Mouse (Mus musculus) liver, embryonic 13.5 days (tissue): Measurements from ENCODE around the gene Trmu. TPM values are rescaled to one million over a fixed set of nuclear protein-coding genes. Genes with fewer than 3 reads are reported as not detected.
A peak's percentile ranks its signal among the peaks of the same experiment; 100 is the strongest.

Experiments
- ATAC-seq: fragments of 200-750 bp; cut with Nextera tagmentation; 2 replicates; pipeline ENCODE4 v1.8.0; 2017; ENCODE audit warnings: low read depth, mild to moderate bottlenecking, moderate number of reproducible peaks, moderate library complexity
- DNase-seq: peaks from one replicate; pipeline ENCODE4 v3.0.0; 2022
- H3K27ac ChIP-seq: fragments of 300-500 bp; sonication (generic); 2 replicates; pipeline ENCODE4 v1.5.1; 2015; ENCODE audit warnings: moderate library complexity, mild to moderate bottlenecking, inconsistent platforms
- H3K27me3 ChIP-seq: fragments of 300-500 bp; sonication (generic); 2 replicates; pipeline ENCODE4 v1.6.1; 2015; ENCODE audit warnings: mild to moderate bottlenecking, inconsistent platforms
- H3K36me3 ChIP-seq: fragments of 300-500 bp; sonication (generic); 2 replicates; pipeline ENCODE4 v1.6.1; 2015; ENCODE audit warnings: mild to moderate bottlenecking, inconsistent platforms
- H3K4me1 ChIP-seq: fragments of 300-500 bp; sonication (generic); replicated peaks from 2 replicates; pipeline ENCODE4 v1.6.1; 2015; ENCODE audit warnings: inconsistent platforms
- H3K4me2 ChIP-seq: fragments of 300-500 bp; sonication (generic); 2 replicates; pipeline ENCODE4 v1.6.1; 2015; ENCODE audit warnings: inconsistent platforms, mild to moderate bottlenecking, moderate library complexity
- H3K4me3 ChIP-seq: fragments of 300-500 bp; sonication (generic); replicated peaks from 2 replicates; pipeline ENCODE4 v1.5.1; 2015; ENCODE audit warnings: mild to moderate bottlenecking, inconsistent platforms
- H3K9ac ChIP-seq: fragments of 300-500 bp; sonication (generic); 2 replicates; pipeline ENCODE4 v1.6.1; 2015; ENCODE audit warnings: mild to moderate bottlenecking, inconsistent platforms
- H3K9me3 ChIP-seq: fragments of 300-500 bp; sonication (generic); replicated peaks from 2 replicates; pipeline ENCODE4 v1.6.1; 2016; ENCODE audit warnings: inconsistent platforms
- WGBS: fragments of 180-500 bp; shearing (Covaris S2); methylation state at CpG from one replicate; pipeline ENCODE4 v1.1.7; 2015; ENCODE audit not compliant: insufficient replicate concordance; 5-methylcytosine and 5-hydroxymethylcytosine counted together
- polyA plus RNA-seq: library from polyadenylated mRNA; unstranded; fragments of >200 nt; fragmentation: Nextera tagmentation; extraction: Ambion mirVana; gene quantifications from 2 replicates; pipeline ENCODE4 v1.2.1, GENCODE M21; 2015

Trmu gene
- polyA plus RNA-seq, 1 experiment from 2014 or later: 17.3 TPM

DNA sequence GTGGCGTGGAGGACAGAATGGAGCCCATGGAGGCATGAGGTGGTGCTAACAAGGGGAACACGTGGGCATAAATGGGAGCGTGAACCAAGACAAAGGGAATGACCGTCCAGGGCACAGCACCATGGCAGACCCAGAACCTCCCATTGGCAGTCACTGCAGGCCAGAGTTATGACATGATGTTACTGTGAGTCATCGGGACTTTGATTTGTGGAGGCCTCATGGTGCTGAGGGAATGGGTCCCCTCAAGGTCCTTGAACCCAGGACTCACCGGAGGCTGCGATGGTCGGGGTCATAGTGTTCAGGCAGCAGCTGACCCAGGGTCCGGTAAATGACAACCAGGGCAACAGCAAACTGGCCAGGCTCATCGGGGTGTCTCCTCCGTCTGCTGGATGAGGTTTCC is 42.7 kb downstream of the Trmu start:
- no peak overlapping the region for H3K4me2 ChIP-seq
- no peaks in the 10 kb centered on the region for H3K36me3 ChIP-seq
- 82% methylated on average over 11 of the region's 11 CpGs for WGBS
- no peaks in the 10 kb centered on the region for H3K27me3 ChIP-seq
- no peak overlapping the region for H3K9ac ChIP-seq
- H3K9me3 ChIP-seq: no peaks in the 10 kb centered on the region
- H3K27ac ChIP-seq: no peak overlapping the region
- no peak for ATAC-seq
- DNase-seq: no peak
- H3K4me3 ChIP-seq: no peak overlapping the region
- no peaks in the 10 kb centered on the region for H3K4me1 ChIP-seq

DNA sequence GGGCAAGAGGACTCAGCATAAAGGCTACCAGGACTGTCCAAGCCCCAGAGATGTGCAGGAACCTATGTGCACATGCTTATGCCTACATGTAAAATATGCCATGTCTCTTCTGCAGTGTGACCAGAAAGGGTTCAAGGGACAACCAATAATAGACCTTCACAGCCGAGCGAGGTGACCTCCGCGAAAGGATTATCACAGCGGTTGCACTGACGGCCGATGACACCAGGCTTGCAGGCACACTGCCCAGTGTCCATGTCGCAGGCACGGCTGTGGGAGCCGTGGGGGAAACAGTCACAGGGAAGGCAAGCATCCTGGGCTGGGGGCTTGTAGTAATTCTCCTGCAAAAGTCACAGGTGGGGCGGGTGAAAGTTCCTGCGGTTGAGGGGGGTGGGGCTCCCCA is 49.0 kb downstream of the Trmu start:
- 75% methylated on average over 12 of the region's 12 CpGs for WGBS
- H3K27me3 ChIP-seq: no peaks in the 10 kb centered on the region
- no peak for DNase-seq

DNA sequence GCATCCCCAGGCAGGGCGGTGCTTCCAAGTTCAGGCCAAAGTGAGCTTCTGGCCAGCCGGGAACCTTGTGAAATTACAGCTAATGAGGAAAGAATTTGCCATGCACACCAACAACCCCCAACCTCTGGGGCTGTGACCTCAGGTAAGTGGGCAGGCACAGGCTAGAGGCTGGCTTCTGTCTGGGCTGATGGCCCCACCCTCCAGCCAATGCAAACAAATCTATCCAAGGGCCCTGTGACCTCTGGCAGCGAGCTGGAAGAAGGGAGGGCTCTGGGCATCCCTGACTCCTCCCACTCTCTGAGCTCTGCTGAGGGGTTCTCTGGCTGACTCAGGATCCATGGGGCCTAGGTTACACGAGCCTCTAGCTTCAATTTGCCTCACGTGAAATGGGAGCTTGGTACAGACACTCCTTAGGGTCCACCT is 56.5 kb downstream of the Trmu start:
- H3K9me3 ChIP-seq: no peaks in the 10 kb centered on the region
- H3K4me1 ChIP-seq: 0 out of 2 replicates have a peak, but pooled peaks cover 3% of the 10 kb centered on the region
- H3K4me2 ChIP-seq: no peak overlapping the region
- DNase-seq (no peak), ATAC-seq (peak; percentile 80)
- H3K36me3 ChIP-seq: no peaks in the 10 kb centered on the region
- no peaks in the 10 kb centered on the region for H3K27me3 ChIP-seq
- 32% methylated on average over 5 of the region's 5 CpGs for WGBS
- no peak overlapping the region for H3K9ac ChIP-seq
- no peak overlapping the region for H3K4me3 ChIP-seq
- no peak overlapping the region for H3K27ac ChIP-seq

More for the DNA sequence above, 49.0 kb downstream of the Trmu start:
- H3K9ac ChIP-seq: no peak overlapping the region
- ATAC-seq: no peak
- no peak overlapping the region for H3K4me2 ChIP-seq
- H3K27ac ChIP-seq: no peak overlapping the region
- no peaks in the 10 kb centered on the region for H3K36me3 ChIP-seq
- no peaks in the 10 kb centered on the region for H3K9me3 ChIP-seq
- no peaks in the 10 kb centered on the region for H3K4me1 ChIP-seq
- no peak overlapping the region for H3K4me3 ChIP-seq

Other genes with a start within 250 kb of the Trmu start
- gene Ppara, start 144.3 kb upstream of the Trmu start, polyA plus RNA-seq: 7.5 and 10.3 TPM in 2 replicates
- gene Cdpf1, start 67.6 kb upstream of the Trmu start, polyA plus RNA-seq: 25.9 and 27.7 TPM in 2 replicates
- gene Pkdrej, start 57.6 kb upstream of the Trmu start, polyA plus RNA-seq: 0.06 and 0.08 TPM in 2 replicates
- gene Ttc38, start 47.0 kb upstream of the Trmu start, polyA plus RNA-seq: 6.4 and 6.8 TPM in 2 replicates
- gene Gtse1, start 19.6 kb upstream of the Trmu start, polyA plus RNA-seq: 24.9 and 27.7 TPM in 2 replicates
- 0.06 and 0.20 TPM in 2 replicates for gene Celsr1, start 154.5 kb downstream of the Trmu start, polyA plus RNA-seq
- 6.8 and 7.0 TPM in 2 replicates for gene Gramd4, start 178.4 kb downstream of the Trmu start, polyA plus RNA-seq